Mouse (Mus musculus): ENCODE measurements around the gene Jag1. TPM values are rescaled to one million over a fixed set of nuclear protein-coding genes. Genes with fewer than 3 reads are reported as not detected.

Jag1 gene
- total RNA-seq, 2 experiments from 2014 or later: 10.4 to 11.0 TPM

GRCm38 (mm10) chr2:137114248-137115096 lies 2.0 kb downstream of the Jag1 start:
- DNase-seq (ENCODE audit: low spot score in 2 of 2): peak; percentile 75 to 81
- Histone ChIP-seq H3K4me3 (peak overlapping the region; percentile 83), H3K27ac (peak overlapping the region; percentile 90)
- TF ChIP-seq CTCF (conservative IDR thresholded peaks at IDR 0.05): peak; percentile 81

GRCm38 (mm10) chr2:137113288-137114061 lies 3.0 kb downstream of the Jag1 start:
- peak overlapping the region; percentile 90; the same call in 1 of the 2 replicates for H3K27ac ChIP-seq

GRCm38 (mm10) chr2:137110214-137110898 lies 6.1 kb downstream of the Jag1 start:
- Histone ChIP-seq H3K27ac (no peak overlapping the region), H3K4me3 (no peak overlapping the region)
- peak; percentile 44 for TF ChIP-seq CTCF (conservative IDR thresholded peaks at IDR 0.05)
- no peak for DNase-seq (ENCODE audit: low spot score in 2 of 2)

More at GRCm38 (mm10) chr2:137113288-137114061, 3.0 kb downstream of the Jag1 start:
- no peak for DNase-seq (ENCODE audit: low spot score in 2 of 2)
- peak overlapping the region; percentile 83 for H3K4me3 ChIP-seq
- TF ChIP-seq CTCF (conservative IDR thresholded peaks at IDR 0.05): no peak

GRCm38 (mm10) chr2:137109321-137110213 lies 6.9 kb downstream of the Jag1 start:
- no peak for TF ChIP-seq CTCF (conservative IDR thresholded peaks at IDR 0.05)
- H3K27ac ChIP-seq: no peak overlapping the region
- DNase-seq (ENCODE audit: low spot score in 2 of 2): peak in 1 of 2 experiments; percentile 33
- no peak overlapping the region for H3K4me3 ChIP-seq

GRCm38 (mm10) chr2:137107946-137108345 lies 8.5 kb downstream of the Jag1 start:
- Histone ChIP-seq H3K27ac (no peak overlapping the region), H3K4me3 (no peak overlapping the region)
- no peak for TF ChIP-seq CTCF (conservative IDR thresholded peaks at IDR 0.05)
- no peak for DNase-seq (ENCODE audit: low spot score in 2 of 2)

GRCm38 (mm10) chr2:137107203-137107602 lies 9.2 kb downstream of the Jag1 start:
- TF ChIP-seq CTCF (conservative IDR thresholded peaks at IDR 0.05): no peak
- Histone ChIP-seq H3K27ac (no peak overlapping the region), H3K4me3 (no peak overlapping the region)
- DNase-seq (ENCODE audit: low spot score in 2 of 2): no peak

GRCm38 (mm10) chr2:137101074-137101473 lies 15.4 kb downstream of the Jag1 start:
- H3K4me3 ChIP-seq: no peak overlapping the region

GRCm38 (mm10) chr2:137099211-137099734 lies 17.2 kb downstream of the Jag1 start:
- no peak for DNase-seq (ENCODE audit: low spot score in 2 of 2)
- no peak for TF ChIP-seq CTCF (conservative IDR thresholded peaks at IDR 0.05)
- H3K4me3 ChIP-seq: no peak overlapping the region
- no peak overlapping the region for H3K27ac ChIP-seq

More at GRCm38 (mm10) chr2:137101074-137101473, 15.4 kb downstream of the Jag1 start:
- no peak for TF ChIP-seq CTCF (conservative IDR thresholded peaks at IDR 0.05)
- no peak for DNase-seq (ENCODE audit: low spot score in 2 of 2)
- no peak overlapping the region for H3K27ac ChIP-seq

GRCm38 (mm10) chr2:137098269-137099035 lies 18.0 kb downstream of the Jag1 start:
- Histone ChIP-seq H3K27ac (0 out of 2 replicates have a peak overlapping the region, but pooled peaks have one; percentile 8), H3K4me3 (no peak overlapping the region)
- TF ChIP-seq CTCF (conservative IDR thresholded peaks at IDR 0.05): no peak
- no peak for DNase-seq (ENCODE audit: low spot score in 2 of 2)

- no peak overlapping the region for H3K4me3 ChIP-seq
- no peak for TF ChIP-seq CTCF (conservative IDR thresholded peaks at IDR 0.05)
- DNase-seq (ENCODE audit: low spot score in 2 of 2): no peak
Measured at GRCm38 (mm10) chr2:137096981-137097460, 19.4 kb downstream of the Jag1 start.

GRCm38 (mm10) chr2:137094301-137094700 lies 22.1 kb downstream of the Jag1 start:
- Histone ChIP-seq H3K27ac (no peak overlapping the region), H3K4me3 (no peak overlapping the region)
- DNase-seq (ENCODE audit: low spot score in 2 of 2): no peak
- TF ChIP-seq CTCF (conservative IDR thresholded peaks at IDR 0.05): no peak

More at GRCm38 (mm10) chr2:137096981-137097460, 19.4 kb downstream of the Jag1 start:
- no peak overlapping the region for H3K27ac ChIP-seq

Measured in layer of hippocampus, adult 2 months (tissue).